Mouse (Mus musculus) forebrain, embryonic 15.5 days (tissue): ENCODE measurements around the gene Sdhaf2. TPM values are rescaled to one million over a fixed set of nuclear protein-coding genes. Genes with fewer than 3 reads are reported as not detected.
A peak's percentile ranks its signal among the peaks of the same experiment; 100 is the strongest.
"Not testable (repeated sequence)": the region's sequence is repeated elsewhere in the genome, so short reads cannot be mapped to it uniquely, and the experiment has no call there.

Experiments
- ATAC-seq: fragments of 200-750 bp; cut with Nextera tagmentation; replicated peaks from 2 replicates; pipeline ENCODE4 v1.8.0; 2017; ENCODE audit warnings: mild to moderate bottlenecking, moderate TSS enrichment, moderate library complexity
- H3K27ac ChIP-seq: fragments of 300-500 bp; sonication (generic); replicated peaks from 2 replicates; pipeline ENCODE4 v1.5.1; 2015; ENCODE audit warnings: mild to moderate bottlenecking, inconsistent platforms
- H3K27me3 ChIP-seq: fragments of 300-500 bp; sonication (generic); 2 replicates; pipeline ENCODE4 v1.6.1; 2015; ENCODE audit warnings: inconsistent platforms
- H3K36me3 ChIP-seq: fragments of 300-500 bp; sonication (generic); 2 replicates; pipeline ENCODE4 v1.6.1; 2015; ENCODE audit warnings: mild to moderate bottlenecking, inconsistent platforms
- H3K4me1 ChIP-seq: fragments of 300-500 bp; sonication (generic); 2 replicates; pipeline ENCODE4 v1.6.1; 2015; ENCODE audit warnings: inconsistent platforms
- H3K4me2 ChIP-seq: fragments of 300-500 bp; sonication (generic); replicated peaks from 2 replicates; pipeline ENCODE4 v1.6.1; 2015; ENCODE audit warnings: mild to moderate bottlenecking, inconsistent platforms
- H3K4me3 ChIP-seq: fragments of 300-500 bp; sonication (generic); 2 replicates; pipeline ENCODE4 v1.5.1; 2015; ENCODE audit warnings: mild to moderate bottlenecking, inconsistent platforms
- H3K9ac ChIP-seq: fragments of 300-500 bp; sonication (generic); replicated peaks from 2 replicates; pipeline ENCODE4 v1.6.1; 2015; ENCODE audit warnings: mild to moderate bottlenecking, inconsistent platforms
- H3K9me3 ChIP-seq: fragments of 300-500 bp; sonication (generic); 2 replicates; pipeline ENCODE4 v1.6.1; 2016; ENCODE audit warnings: inconsistent platforms
- WGBS: fragments of 180-500 bp; shearing (Covaris S2); methylation state at CpG from one replicate; pipeline ENCODE4 v1.1.7; 2015; ENCODE audit warnings: mixed read lengths; 5-methylcytosine and 5-hydroxymethylcytosine counted together
- polyA plus RNA-seq: library from polyadenylated mRNA; unstranded; fragments of >200 nt; fragmentation: Nextera tagmentation; extraction: Ambion mirVana; gene quantifications from 2 replicates; pipeline ENCODE4 v1.2.1, GENCODE M21; 2015

Sdhaf2 gene
- polyA plus RNA-seq = 62.7 and 63.1 TPM in 2 replicates

GRCm38 (mm10) chr19:10525910-10526309 is at the start of gene Sdhaf2:
Gene Sdhaf2 (minus strand): TSS chr19:10526142.
- H3K4me3 ChIP-seq = peak within 1 kb of the TSS; percentile 83
- H3K9ac ChIP-seq = peak within 1 kb of the TSS; percentile 96
- H3K9me3 ChIP-seq = no peaks in the 10 kb centered on the region
- no peak for ATAC-seq
- H3K4me1 ChIP-seq = peaks cover 37% of the 10 kb centered on the region
- peak within 1 kb of the TSS; percentile 94 for H3K27ac ChIP-seq
- peaks cover 18% of the 10 kb centered on the region for H3K36me3 ChIP-seq
- WGBS = under 1% methylated on average over 11 of the region's 11 CpGs
- H3K4me2 ChIP-seq = peak within 1 kb of the TSS; percentile 70
- H3K27me3 ChIP-seq = no peaks in the 10 kb centered on the region

GRCm38 (mm10) chr19:10569627-10570026 is 43.7 kb upstream of the Sdhaf2 start:
- H3K9ac ChIP-seq = no peak overlapping the region
- no peak overlapping the region for H3K4me2 ChIP-seq
- peaks cover 47% of the 10 kb centered on the region for H3K36me3 ChIP-seq
- H3K27me3 ChIP-seq = no peaks in the 10 kb centered on the region
- H3K4me1 ChIP-seq = no peaks in the 10 kb centered on the region
- no peak overlapping the region for H3K4me3 ChIP-seq
- WGBS = 95% methylated on average over 6 of the region's 6 CpGs
- H3K9me3 ChIP-seq = no peaks in the 10 kb centered on the region
- H3K27ac ChIP-seq = no peak overlapping the region
- ATAC-seq = no peak

GRCm38 (mm10) chr19:10565217-10565616 is 39.3 kb upstream of the Sdhaf2 start:
- no peak for ATAC-seq
- Histone ChIP-seq H3K9me3 (no peaks in the 10 kb centered on the region), H3K27ac (no peak overlapping the region), H3K4me3 (no peak overlapping the region), H3K4me1 (no peaks in the 10 kb centered on the region), H3K9ac (no peak overlapping the region), H3K36me3 (peaks cover 7% of the 10 kb centered on the region; the same call in 1 of the 2 replicates), H3K4me2 (no peak overlapping the region), H3K27me3 (no peaks in the 10 kb centered on the region)
- 85% methylated on average over 4 of the region's 4 CpGs for WGBS

DNA sequence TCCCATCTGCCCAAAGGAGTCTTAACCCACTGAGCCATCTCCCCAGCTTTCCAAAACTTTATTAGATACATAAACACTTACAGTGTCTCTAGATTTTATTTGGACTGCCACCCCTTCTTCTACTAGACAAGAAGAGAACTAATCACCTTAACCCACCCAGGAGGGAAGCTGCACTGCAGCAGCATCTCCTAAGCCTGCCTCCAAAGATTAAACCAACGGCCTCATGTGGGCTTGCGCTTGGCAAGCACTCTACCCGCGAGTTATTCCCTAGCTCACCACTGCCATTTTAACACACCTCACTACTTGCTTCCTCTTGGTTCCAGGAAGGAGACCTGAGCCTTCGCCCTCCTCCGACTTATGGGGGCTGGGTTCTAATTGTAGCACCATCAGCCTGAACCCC is 38.3 kb upstream of the Sdhaf2 start:
- Histone ChIP-seq H3K36me3 (no peaks in the 10 kb centered on the region), H3K4me1 (no peaks in the 10 kb centered on the region), H3K9ac (no peak overlapping the region), H3K4me2 (no peak overlapping the region), H3K9me3 (no peaks in the 10 kb centered on the region), H3K4me3 (no peak overlapping the region), H3K27me3 (no peaks in the 10 kb centered on the region), H3K27ac (no peak overlapping the region)
- ATAC-seq = no peak
- 90% methylated on average over 6 of the region's 6 CpGs for WGBS

GRCm38 (mm10) chr19:10562351-10562750 is 36.4 kb upstream of the Sdhaf2 start:
- Histone ChIP-seq H3K27ac (no peak overlapping the region), H3K36me3 (no peaks in the 10 kb centered on the region), H3K4me3 (no peak overlapping the region), H3K9me3 (no peaks in the 10 kb centered on the region), H3K9ac (no peak overlapping the region), H3K4me2 (no peak overlapping the region), H3K27me3 (no peaks in the 10 kb centered on the region), H3K4me1 (no peaks in the 10 kb centered on the region)
- no peak for ATAC-seq
- 58% methylated on average over 5 of the region's 5 CpGs for WGBS

DNA sequence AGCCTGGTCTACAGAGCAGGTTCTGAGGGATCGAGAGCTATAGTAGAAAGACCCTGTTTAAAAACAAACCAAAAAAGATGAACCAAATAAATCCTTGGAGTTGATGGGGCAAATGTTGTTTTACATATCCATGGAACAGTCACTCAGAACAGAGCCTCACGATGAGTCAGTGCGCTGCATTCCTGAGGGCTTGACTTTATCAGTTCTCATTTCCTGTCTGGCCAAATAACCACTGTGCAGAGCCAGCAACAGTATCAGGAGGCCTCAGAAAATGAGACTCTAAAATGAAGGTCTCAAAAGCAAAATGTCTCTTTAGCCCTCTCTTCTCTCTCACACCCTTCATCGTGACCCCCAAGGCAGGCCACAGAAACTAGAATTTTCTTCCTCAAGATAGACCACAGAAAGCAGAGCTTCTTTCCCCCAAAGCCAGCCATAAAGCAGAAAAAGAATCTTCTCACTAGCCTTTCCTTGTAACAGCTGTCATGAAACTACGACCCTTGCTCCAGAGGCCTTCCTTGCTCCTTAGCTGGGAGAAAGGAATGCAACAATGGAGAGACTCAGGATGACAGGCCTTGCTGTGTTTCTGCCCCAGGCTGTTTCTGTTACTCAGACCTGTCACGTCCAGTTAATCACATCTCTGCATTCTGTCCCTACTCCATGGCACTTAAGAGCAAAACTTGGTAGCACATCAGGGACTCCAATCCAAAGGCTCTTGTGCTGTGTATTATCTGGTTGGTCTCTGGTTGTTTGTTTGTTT is 35.8 kb upstream of the Sdhaf2 start:
- no peak overlapping the region for H3K4me2 ChIP-seq
- no peak overlapping the region for H3K9ac ChIP-seq
- ATAC-seq = no peak
- H3K27me3 ChIP-seq = no peaks in the 10 kb centered on the region
- H3K27ac ChIP-seq = no peak overlapping the region
- no peak overlapping the region for H3K4me3 ChIP-seq
- H3K36me3 ChIP-seq = no peaks in the 10 kb centered on the region
- H3K9me3 ChIP-seq = no peaks in the 10 kb centered on the region
- 73% methylated on average over 6 of the region's 6 CpGs for WGBS
- H3K4me1 ChIP-seq = no peaks in the 10 kb centered on the region

- Histone ChIP-seq H3K9ac (no peak overlapping the region), H3K4me2 (no peak overlapping the region), H3K36me3 (no peaks in the 10 kb centered on the region), H3K4me3 (no peak overlapping the region), H3K9me3 (no peaks in the 10 kb centered on the region), H3K4me1 (peaks cover 9% of the 10 kb centered on the region), H3K27ac (no peak overlapping the region), H3K27me3 (no peaks in the 10 kb centered on the region)
- ATAC-seq = no peak
- WGBS = 37% methylated on average over 5 of the region's 5 CpGs
Observed at GRCm38 (mm10) chr19:10560108-10560507, 34.2 kb upstream of the Sdhaf2 start.

DNA sequence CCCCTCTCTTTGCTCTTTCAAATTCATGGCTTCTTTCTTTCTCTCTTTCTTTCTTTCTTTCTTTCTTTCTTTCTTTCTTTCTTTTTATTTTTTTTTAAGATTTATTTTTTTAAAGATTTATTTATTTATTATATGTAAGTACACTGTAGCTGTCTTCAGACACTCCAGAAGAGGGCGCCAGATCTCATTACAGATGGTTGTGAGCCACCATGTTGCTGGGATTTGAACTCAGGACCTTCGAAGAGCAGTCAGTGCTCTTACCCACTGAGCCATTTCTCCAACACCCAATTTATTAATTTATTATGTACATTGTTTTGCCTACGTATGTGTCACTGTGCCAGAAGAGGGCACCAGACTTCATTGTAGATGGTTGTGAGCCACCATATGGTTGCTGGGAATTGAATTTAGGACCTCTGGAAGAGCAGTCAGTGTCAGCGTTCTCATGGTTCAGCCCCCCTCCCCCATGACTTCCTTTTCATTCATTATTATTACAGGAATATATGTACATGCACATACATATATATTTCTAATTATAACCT is 32.0 kb upstream of the Sdhaf2 start:
- not testable (repeated sequence) for H3K27ac ChIP-seq, H3K9me3 ChIP-seq, ATAC-seq, H3K36me3 ChIP-seq, H3K9ac ChIP-seq, H3K4me2 ChIP-seq, H3K4me3 ChIP-seq, H3K27me3 ChIP-seq
- 74% methylated on average over 4 of the region's 4 CpGs for WGBS
- H3K4me1 ChIP-seq = peaks cover 21% of the 10 kb centered on the region

GRCm38 (mm10) chr19:10557430-10557829 is 31.5 kb upstream of the Sdhaf2 start:
- Histone ChIP-seq H3K9ac (no peak overlapping the region), H3K9me3 (no peaks in the 10 kb centered on the region), H3K4me3 (no peak overlapping the region), H3K27me3 (no peaks in the 10 kb centered on the region), H3K4me1 (peaks cover 21% of the 10 kb centered on the region), H3K36me3 (no peaks in the 10 kb centered on the region), H3K4me2 (no peak overlapping the region), H3K27ac (no peak overlapping the region)
- no peak for ATAC-seq
- WGBS = 65% methylated on average over 2 of the region's 2 CpGs

- Histone ChIP-seq H3K36me3 (peaks cover 2% of the 10 kb centered on the region), H3K27me3 (no peaks in the 10 kb centered on the region), H3K4me2 (no peak overlapping the region), H3K9ac (no peak overlapping the region), H3K4me1 (peaks cover 21% of the 10 kb centered on the region), H3K27ac (no peak overlapping the region), H3K4me3 (no peak overlapping the region), H3K9me3 (no peaks in the 10 kb centered on the region)
- 61% methylated on average over 2 of the region's 2 CpGs for WGBS
- ATAC-seq = no peak
Observed at GRCm38 (mm10) chr19:10557001-10557400, 31.1 kb upstream of the Sdhaf2 start.

GRCm38 (mm10) chr19:10555624-10556510 is 29.9 kb upstream of the Sdhaf2 start, which contains the start of gene Tmem216:
Gene Tmem216 (minus strand): TSS chr19:10556238.
- H3K27ac ChIP-seq = peak within 1 kb of the TSS; percentile 84
- peak within 1 kb of the TSS; percentile 69 for H3K9ac ChIP-seq
- H3K4me3 ChIP-seq = peak within 1 kb of the TSS; percentile 71
- WGBS = under 1% methylated on average over 43 of the region's 43 CpGs
- no peaks in the 10 kb centered on the region for H3K9me3 ChIP-seq
- peaks cover 13% of the 10 kb centered on the region for H3K36me3 ChIP-seq
- H3K4me2 ChIP-seq = peak within 1 kb of the TSS; percentile 83
- ATAC-seq = peak; percentile 99
- H3K27me3 ChIP-seq = no peaks in the 10 kb centered on the region
- H3K4me1 ChIP-seq = peaks cover 21% of the 10 kb centered on the region

DNA sequence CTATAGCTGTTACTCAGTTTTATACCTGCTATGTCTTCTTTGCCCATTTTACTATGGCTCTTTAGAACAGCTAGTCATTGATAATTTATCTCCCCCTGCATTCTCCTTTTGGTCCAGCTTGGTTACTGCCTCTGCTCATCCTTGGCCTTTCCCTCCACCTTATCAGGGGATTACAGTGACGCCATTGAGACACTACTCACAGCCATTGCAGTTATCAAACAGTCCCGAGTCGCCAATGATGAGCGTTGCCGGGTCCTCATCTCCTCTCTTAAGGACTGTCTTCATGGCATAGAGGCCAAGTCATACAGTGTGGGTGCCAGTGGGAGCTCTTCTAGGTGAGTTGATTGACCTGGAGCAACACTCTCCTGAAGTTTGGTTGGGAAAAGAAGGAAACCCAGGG is 13.5 kb upstream of the Sdhaf2 start:
- no peaks in the 10 kb centered on the region for H3K27me3 ChIP-seq
- WGBS = 96% methylated on average over 5 of the region's 5 CpGs
- no peaks in the 10 kb centered on the region for H3K4me1 ChIP-seq
- H3K9me3 ChIP-seq = no peaks in the 10 kb centered on the region
- peaks cover 87% of the 10 kb centered on the region for H3K36me3 ChIP-seq
- H3K4me3 ChIP-seq = no peak overlapping the region
- no peak overlapping the region for H3K27ac ChIP-seq
- no peak overlapping the region for H3K9ac ChIP-seq
- no peak overlapping the region for H3K4me2 ChIP-seq
- ATAC-seq = no peak
